Mouse (Mus musculus) embryonic fibroblast, embryonic 13.5 days (primary cell): ENCODE data around the gene Tmem189. TPM values are rescaled to one million over a fixed set of nuclear protein-coding genes. Genes with fewer than 3 reads are reported as not detected.

ENCODE experiments used
- H3K27ac ChIP-seq: 2 replicates; pipeline ENCODE4 v1.5.1; 2012; ENCODE audit warnings: low read length, control low read depth, inconsistent platforms; ENCODE audit not compliant: insufficient read depth
- H3K4me1 ChIP-seq: 2 replicates; pipeline ENCODE4 v1.6.1; 2011; ENCODE audit warnings: low read length; ENCODE audit not compliant: control insufficient read depth, insufficient read depth
- H3K4me3 ChIP-seq: 2 replicates; pipeline ENCODE4 v1.5.1; 2011; ENCODE audit warnings: mild to moderate bottlenecking, control low read depth, low read length; ENCODE audit not compliant: insufficient read depth
- CTCF ChIP-seq: IDR thresholded peaks from 2 replicates; pipeline ENCODE4 v1.5.1; 2011; ENCODE audit warnings: mild to moderate bottlenecking, control low read depth, low read length, moderate library complexity, borderline replicate concordance; ENCODE audit not compliant: insufficient read depth
- POLR2A ChIP-seq: IDR thresholded peaks from 2 replicates; pipeline ENCODE4 v1.6.1; 2011; ENCODE audit warnings: low read depth, mild to moderate bottlenecking, control low read depth, low read length, moderate library complexity
- polyA plus RNA-seq: library from polyadenylated mRNA; stranded (reverse); fragments of >200 nt; gene quantifications from 2 replicates; pipeline ENCODE4 v1.2.4, GENCODE M21; 2011; ENCODE audit warnings: low read depth; ENCODE audit not compliant: missing spikeins, insufficient read length

Gene Tmem189
- polyA plus RNA-seq = 31.3 and 37.9 TPM in 2 replicates

GRCm38 (mm10) chr2:167689501-167690218 is at the start of gene Tmem189:
Tmem189 (minus strand) TSS chr2:167689822.
- peak; percentile 50 for TF ChIP-seq POLR2A
- TF ChIP-seq CTCF = no peak
- H3K4me1 ChIP-seq = no peaks in the 10 kb centered on the region; the same call in 1 of the 2 replicates
- H3K4me3 ChIP-seq = peak within 1 kb of the TSS; percentile 77
- H3K27ac ChIP-seq = peak within 1 kb of the TSS; percentile 92

GRCm38 (mm10) chr2:167739030-167739429 is 49.4 kb upstream of the Tmem189 start:
- Histone ChIP-seq H3K4me1 (peaks cover 4% of the 10 kb centered on the region; the same call in 1 of the 2 replicates), H3K4me3 (no peak overlapping the region), H3K27ac (peak overlapping the region; percentile 81)
- TF ChIP-seq CTCF (no peak), POLR2A (no peak)

- TF ChIP-seq POLR2A = no peak
- no peak for TF ChIP-seq CTCF
- peaks cover 4% of the 10 kb centered on the region; the same call in 1 of the 2 replicates for H3K4me1 ChIP-seq
- H3K27ac ChIP-seq = no peak overlapping the region
- H3K4me3 ChIP-seq = no peak overlapping the region
Observed at GRCm38 (mm10) chr2:167734861-167735260, 45.2 kb upstream of the Tmem189 start.

GRCm38 (mm10) chr2:167731149-167731548 is 41.5 kb upstream of the Tmem189 start:
- Histone ChIP-seq H3K27ac (no peak overlapping the region), H3K4me1 (no peaks in the 10 kb centered on the region), H3K4me3 (no peak overlapping the region)
- TF ChIP-seq POLR2A = no peak
- TF ChIP-seq CTCF = no peak

GRCm38 (mm10) chr2:167730036-167730435 is 40.4 kb upstream of the Tmem189 start:
- Histone ChIP-seq H3K4me3 (no peak overlapping the region), H3K4me1 (no peaks in the 10 kb centered on the region), H3K27ac (no peak overlapping the region)
- no peak for TF ChIP-seq POLR2A

- no peaks in the 10 kb centered on the region for H3K4me1 ChIP-seq
- TF ChIP-seq POLR2A (no peak), CTCF (no peak)
- no peak overlapping the region for H3K27ac ChIP-seq
- no peak overlapping the region for H3K4me3 ChIP-seq
Observed at GRCm38 (mm10) chr2:167727161-167727560, 37.5 kb upstream of the Tmem189 start.

GRCm38 (mm10) chr2:167725879-167726278 is 36.3 kb upstream of the Tmem189 start:
- TF ChIP-seq POLR2A (no peak), CTCF (no peak)
- Histone ChIP-seq H3K4me3 (no peak overlapping the region), H3K27ac (no peak overlapping the region), H3K4me1 (no peaks in the 10 kb centered on the region)

- Histone ChIP-seq H3K27ac (no peak overlapping the region), H3K4me3 (no peak overlapping the region), H3K4me1 (no peaks in the 10 kb centered on the region)
- TF ChIP-seq CTCF (no peak), POLR2A (no peak)
Observed at GRCm38 (mm10) chr2:167723589-167724206, 34.1 kb upstream of the Tmem189 start.

- TF ChIP-seq CTCF (no peak), POLR2A (no peak)
- Histone ChIP-seq H3K27ac (no peak overlapping the region), H3K4me3 (no peak overlapping the region), H3K4me1 (no peaks in the 10 kb centered on the region)
Observed at GRCm38 (mm10) chr2:167722538-167722937, 32.9 kb upstream of the Tmem189 start.

GRCm38 (mm10) chr2:167721159-167721882 is 31.7 kb upstream of the Tmem189 start:
- no peaks in the 10 kb centered on the region for H3K4me1 ChIP-seq
- H3K4me3 ChIP-seq = no peak overlapping the region
- no peak for TF ChIP-seq CTCF
- no peak for TF ChIP-seq POLR2A
- H3K27ac ChIP-seq = no peak overlapping the region
